In genomic region chr1:57423696-57424095, GRCm38 (mm10) we compare ENCODE assay signal across 9 mouse cellular contexts. TPM values are rescaled to one million over a fixed set of nuclear protein-coding genes. Genes with fewer than 3 reads are reported as not detected.
DNase-seq lines count a peak whose midpoint lies in the region; ATAC-seq and TF ChIP-seq lines count a peak whose summit lies in the region.
"Had no signal": no experiment of that assay in that cellular context is flagged by ENCODE, and none has a peak within 500 bp of the region (broad histone marks: within the 10 kb centered on the region; RNA-seq: fewer than 3 reads in every experiment).

No protein-coding gene starts in this region.

- TF ChIP-seq CTCF in heart, postnatal 0 days (IDR thresholded peaks at IDR 0.05; ENCODE audit: low read depth): peak; percentile 79

- no peaks in the 10 kb centered on the region for H3K4me1 ChIP-seq in heart, postnatal 0 days (ENCODE audit: control insufficient read depth, insufficient read depth)
- no peaks in the 10 kb centered on the region for H3K4me1 ChIP-seq in heart, embryonic 10.5 days
- no peaks in the 10 kb centered on the region for H3K4me1 ChIP-seq in lung, embryonic 16.5 days (replicated peaks; ENCODE audit: control insufficient read depth, insufficient read depth, low read length)
- H3K4me1 ChIP-seq in neural tube, embryonic 15.5 days: peaks cover 6% of the 10 kb centered on the region

- H3K27ac ChIP-seq in heart, postnatal 0 days (ENCODE audit: low read depth): no peak overlapping the region
- H3K27ac ChIP-seq in heart, embryonic 10.5 days: no peak overlapping the region
- no peak overlapping the region for H3K27ac ChIP-seq in lung, embryonic 16.5 days (ENCODE audit: low read length)
- no peak overlapping the region for H3K27ac ChIP-seq in neural tube, embryonic 15.5 days (replicated peaks)

- H3K9ac ChIP-seq in heart, postnatal 0 days (replicated peaks; ENCODE audit: low read depth, low read length): no peak overlapping the region
- no peak overlapping the region for H3K9ac ChIP-seq in lung, embryonic 16.5 days (ENCODE audit: low read length)
- no peak overlapping the region for H3K9ac ChIP-seq in neural tube, embryonic 15.5 days (replicated peaks)

- no peak overlapping the region for H3K4me3 ChIP-seq in heart, postnatal 0 days (ENCODE audit: low read depth, low read length)
- no peak overlapping the region for H3K4me3 ChIP-seq in heart, embryonic 10.5 days
- no peak overlapping the region for H3K4me3 ChIP-seq in lung, embryonic 16.5 days (ENCODE audit: low read length)
- H3K4me3 ChIP-seq in neural tube, embryonic 15.5 days (replicated peaks): no peak overlapping the region
- H3K4me3 ChIP-seq: erythroblast, embryonic 14.5 days had no signal

- H3K9me3 ChIP-seq in heart, postnatal 0 days (replicated peaks; ENCODE audit: control insufficient read depth, low read length): no peaks in the 10 kb centered on the region
- H3K9me3 ChIP-seq in heart, embryonic 10.5 days: no peaks in the 10 kb centered on the region
- no peaks in the 10 kb centered on the region for H3K9me3 ChIP-seq in lung, embryonic 16.5 days (ENCODE audit: control insufficient read depth, low read length)
- H3K9me3 ChIP-seq in neural tube, embryonic 15.5 days (replicated peaks): no peaks in the 10 kb centered on the region

- TF ChIP-seq EP300 in heart, postnatal 0 days (IDR thresholded peaks at IDR 0.05; ENCODE audit: low read depth): no peak

- no peak for ATAC-seq in heart, postnatal 0 days (ENCODE audit: insufficient read depth, low read depth)
- 0 out of 2 replicates have a peak, but pooled peaks have one; percentile 73 for ATAC-seq in lung, embryonic 16.5 days (ENCODE audit: low read depth)
- ATAC-seq in common myeloid progenitor, adult 5-6 weeks (replicated peaks; ENCODE audit: low read depth, poor library complexity, severe bottlenecking): peak; percentile 65
- ATAC-seq in neural tube, embryonic 15.5 days (ENCODE audit: low FRiP score): peak; percentile 69; the same call in 1 of the 2 replicates

- DNase-seq in heart, postnatal 0 days (ENCODE audit: low spot score): peak; percentile 64
- no peak for DNase-seq in heart, embryonic 10.5 days (ENCODE audit: low spot score)
- no peak for DNase-seq in lung, postnatal 36 days
- no peak for DNase-seq in gastrocnemius, adult 8-10 months (ENCODE audit: low spot score in 2 of 2)
- no peak for DNase-seq in heart, adult 11 months

- WGBS in heart, postnatal 0 days: 10% methylated on average over 1 of the region's 1 CpGs
- 19% methylated on average over 1 of the region's 1 CpGs for WGBS in heart, embryonic 10.5 days
- WGBS in lung, embryonic 16.5 days: 3% methylated on average over 1 of the region's 1 CpGs
- 10% methylated on average over 1 of the region's 1 CpGs for WGBS in neural tube, embryonic 15.5 days

- no peaks in the 10 kb centered on the region for H3K27me3 ChIP-seq in heart, postnatal 0 days (ENCODE audit: control insufficient read depth, insufficient read depth, low read length)
- H3K27me3 ChIP-seq in heart, embryonic 10.5 days (ENCODE audit: insufficient read depth, poor library complexity, severe bottlenecking): no peaks in the 10 kb centered on the region
- H3K27me3 ChIP-seq in lung, embryonic 16.5 days (ENCODE audit: control insufficient read depth, insufficient read depth, low read depth, low read length): no peaks in the 10 kb centered on the region
- H3K27me3 ChIP-seq in neural tube, embryonic 15.5 days (replicated peaks): no peaks in the 10 kb centered on the region

- H3K4me2 ChIP-seq in heart, postnatal 0 days (ENCODE audit: low read depth, low read length): no peak overlapping the region
- no peak overlapping the region for H3K4me2 ChIP-seq in lung, embryonic 16.5 days (ENCODE audit: low read depth, low read length)
- no peak overlapping the region for H3K4me2 ChIP-seq in neural tube, embryonic 15.5 days

- H3K36me3 ChIP-seq in heart, postnatal 0 days (replicated peaks; ENCODE audit: control insufficient read depth, insufficient read depth, low read length): no peaks in the 10 kb centered on the region
- no peaks in the 10 kb centered on the region for H3K36me3 ChIP-seq in heart, embryonic 10.5 days
- no peaks in the 10 kb centered on the region for H3K36me3 ChIP-seq in lung, embryonic 16.5 days (ENCODE audit: control insufficient read depth, insufficient read depth, low read length)
- no peaks in the 10 kb centered on the region for H3K36me3 ChIP-seq in neural tube, embryonic 15.5 days

RNA-seq across cellular contexts. Expression of gene Tyw5, which starts 16.8 kb away (rescaled TPM):
- total RNA-seq in heart, postnatal 0 days (2014; rRNA removed; ENCODE audit: low replicate concordance): 18.9 and 37.9 TPM in 2 replicates
- polyA plus RNA-seq in heart, postnatal 0 days (2015; fragmentation: Nextera tagmentation; extraction: Ambion mirVana): 11.5 and 13.0 TPM in 2 replicates
- 25.2 and 27.9 TPM in 2 replicates for polyA plus RNA-seq in heart, embryonic 10.5 days (2016; fragmentation: Nextera tagmentation; extraction: Ambion mirVana)
- 34.0 and 35.0 TPM in 2 replicates for polyA plus RNA-seq in lung, embryonic 16.5 days (2015; fragmentation: Nextera tagmentation; extraction: Ambion mirVana)
- total RNA-seq in common myeloid progenitor, adult 5-6 weeks (2017): 14.6 and 22.1 TPM in 2 replicates
- 26.0 and 33.2 TPM in 2 replicates for polyA plus RNA-seq in neural tube, embryonic 15.5 days (2015; fragmentation: Nextera tagmentation; extraction: Ambion mirVana)
- total RNA-seq in gastrocnemius, adult 8-10 months (2022): 1 to 10 TPM; 1.6 to 4.3 (median 3.0) TPM

RNA-seq across cellular contexts. Expression of gene Maip1, which starts 17.6 kb away (rescaled TPM):
- 7.7 TPM in 2 replicates for total RNA-seq in heart, postnatal 0 days (2014; rRNA removed; ENCODE audit: low replicate concordance)
- 16.8 and 18.8 TPM in 2 replicates for polyA plus RNA-seq in heart, postnatal 0 days (2015; fragmentation: Nextera tagmentation; extraction: Ambion mirVana)
- 18.1 and 18.4 TPM in 2 replicates for polyA plus RNA-seq in heart, embryonic 10.5 days (2016; fragmentation: Nextera tagmentation; extraction: Ambion mirVana)
- 18.5 and 18.6 TPM in 2 replicates for polyA plus RNA-seq in lung, embryonic 16.5 days (2015; fragmentation: Nextera tagmentation; extraction: Ambion mirVana)
- total RNA-seq in common myeloid progenitor, adult 5-6 weeks (2017): 11.3 and 16.8 TPM in 2 replicates
- 17.5 and 18.1 TPM in 2 replicates for polyA plus RNA-seq in neural tube, embryonic 15.5 days (2015; fragmentation: Nextera tagmentation; extraction: Ambion mirVana)
- total RNA-seq in gastrocnemius, adult 8-10 months (2022): 1 to 10 TPM; 7.4 to 8.4 (median 8.0) TPM

RNA-seq across cellular contexts. Expression of gene 1700066M21Rik, which starts 46.3 kb away (rescaled TPM):
- 4.8 and 12.8 TPM in 2 replicates for total RNA-seq in heart, postnatal 0 days (2014; rRNA removed; ENCODE audit: low replicate concordance)
- polyA plus RNA-seq in heart, postnatal 0 days (2015; fragmentation: Nextera tagmentation; extraction: Ambion mirVana): 5.2 and 5.8 TPM in 2 replicates
- 8.5 and 8.9 TPM in 2 replicates for polyA plus RNA-seq in heart, embryonic 10.5 days (2016; fragmentation: Nextera tagmentation; extraction: Ambion mirVana)
- 13.5 and 14.1 TPM in 2 replicates for polyA plus RNA-seq in lung, embryonic 16.5 days (2015; fragmentation: Nextera tagmentation; extraction: Ambion mirVana)
- 14.2 and 18.7 TPM in 2 replicates for total RNA-seq in common myeloid progenitor, adult 5-6 weeks (2017)
- polyA plus RNA-seq in neural tube, embryonic 15.5 days (2015; fragmentation: Nextera tagmentation; extraction: Ambion mirVana): 18.6 and 21.8 TPM in 2 replicates
- total RNA-seq in gastrocnemius, adult 8-10 months (2022): 1 to 10 TPM; 2.0 to 4.1 (median 2.8) TPM
